Mouse (Mus musculus) WW6 (cell line): ENCODE measurements around the gene Nr3c2.

Source experiments
- DNase-seq: peaks from one replicate; pipeline ENCODE4 v3.0.0-alpha.2; 2013; ENCODE audit warnings: low read depth, low spot score

Nr3c2 gene

DNA sequence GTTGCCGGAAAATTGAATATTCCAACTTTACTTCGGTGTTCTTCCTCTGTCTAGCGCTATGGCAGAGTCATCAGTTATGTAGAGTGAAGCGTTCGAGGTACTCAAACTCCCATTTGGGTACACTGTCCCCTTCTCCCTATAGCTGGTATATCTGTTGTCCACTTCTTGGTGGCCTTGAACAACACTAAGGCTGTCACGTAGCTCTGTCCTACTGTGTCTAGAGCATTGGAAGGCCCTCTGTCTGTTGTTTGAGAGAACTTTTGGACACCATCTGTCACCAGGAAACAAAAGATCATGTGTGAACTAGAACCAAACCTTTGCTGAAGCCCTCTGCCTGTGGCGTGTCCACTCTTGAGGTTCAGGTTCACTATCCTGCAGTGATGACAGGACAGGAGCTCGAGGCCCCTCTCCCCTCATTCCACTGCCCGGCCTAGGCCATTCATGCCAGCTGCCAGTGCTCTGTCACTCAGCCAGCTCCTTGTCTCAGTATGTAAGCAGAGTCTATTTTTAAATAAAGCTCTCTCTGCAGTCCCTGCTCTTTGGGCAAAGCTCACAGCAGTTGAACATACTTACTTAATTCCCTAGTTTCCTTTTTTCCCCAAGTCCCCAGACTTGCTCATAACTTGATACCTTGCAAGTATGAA lies 72.6 kb downstream of the Nr3c2 start:
- no peak for DNase-seq

GRCm38 (mm10) chr8:76972947-76973552 lies 73.8 kb downstream of the Nr3c2 start:
- DNase-seq: no peak

GRCm38 (mm10) chr8:76977907-76978306 lies 78.7 kb downstream of the Nr3c2 start:
- no peak for DNase-seq

DNA sequence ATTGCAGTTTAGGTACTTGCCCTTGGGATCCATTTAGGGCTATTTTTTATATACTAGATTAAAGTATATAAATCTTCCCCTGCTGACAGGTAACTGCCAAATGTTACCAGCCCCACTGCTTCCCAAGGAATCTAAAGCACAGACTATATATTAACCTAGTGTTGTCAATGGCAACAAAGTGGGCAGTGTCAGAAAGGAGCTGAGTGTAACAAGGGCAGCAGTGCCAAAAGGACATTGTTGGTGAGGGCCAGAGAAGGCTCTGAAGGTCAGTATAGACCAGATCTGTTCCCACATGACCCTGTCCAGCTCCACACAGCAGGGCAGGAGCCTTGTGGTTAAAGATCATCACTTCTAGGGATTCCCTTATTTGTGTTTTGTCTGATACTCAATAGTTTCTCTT lies 84.8 kb downstream of the Nr3c2 start:
- no peak for DNase-seq

DNA sequence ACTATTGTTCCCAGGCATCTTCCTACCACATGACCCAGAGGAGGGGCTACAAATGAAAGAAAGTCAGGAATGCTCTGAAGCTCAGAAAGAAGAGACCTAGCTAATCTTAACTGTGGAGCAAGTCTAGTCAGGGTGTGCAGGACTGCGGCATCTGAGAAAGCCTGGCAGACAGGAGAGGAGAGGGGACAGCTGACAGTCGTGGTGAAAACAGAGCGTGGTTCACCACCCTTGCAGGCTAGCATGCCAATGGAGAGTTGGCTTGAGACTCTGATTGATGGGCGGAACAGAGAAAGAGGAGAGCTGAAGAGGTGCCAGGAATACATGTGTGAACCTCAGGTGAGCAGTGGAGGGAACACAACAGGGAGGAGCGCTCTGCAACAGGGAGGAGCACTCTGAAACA lies 85.6 kb downstream of the Nr3c2 start:
- no peak for DNase-seq

GRCm38 (mm10) chr8:76987876-76988275 lies 88.6 kb downstream of the Nr3c2 start:
- no peak for DNase-seq

DNA sequence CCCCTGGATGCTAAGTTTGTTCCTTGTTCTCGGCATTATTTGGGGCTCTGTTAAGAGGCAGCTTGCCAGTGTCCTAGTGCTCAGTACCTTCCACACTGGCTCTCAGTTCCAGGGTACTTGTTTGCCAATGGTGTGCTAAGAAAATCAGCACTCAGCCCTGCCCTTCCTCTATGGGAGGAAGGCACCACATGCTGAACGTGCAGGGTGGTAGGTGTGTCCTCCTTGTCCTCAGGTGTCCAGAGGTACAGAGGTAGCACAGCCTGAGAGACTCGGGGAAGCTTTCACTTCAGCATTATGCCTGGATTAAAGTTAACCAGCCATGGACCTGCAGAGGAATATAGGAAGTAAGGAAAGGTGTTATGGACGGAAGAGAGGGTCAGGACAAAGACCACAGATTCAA lies 99.0 kb downstream of the Nr3c2 start:
- DNase-seq: no peak

DNA sequence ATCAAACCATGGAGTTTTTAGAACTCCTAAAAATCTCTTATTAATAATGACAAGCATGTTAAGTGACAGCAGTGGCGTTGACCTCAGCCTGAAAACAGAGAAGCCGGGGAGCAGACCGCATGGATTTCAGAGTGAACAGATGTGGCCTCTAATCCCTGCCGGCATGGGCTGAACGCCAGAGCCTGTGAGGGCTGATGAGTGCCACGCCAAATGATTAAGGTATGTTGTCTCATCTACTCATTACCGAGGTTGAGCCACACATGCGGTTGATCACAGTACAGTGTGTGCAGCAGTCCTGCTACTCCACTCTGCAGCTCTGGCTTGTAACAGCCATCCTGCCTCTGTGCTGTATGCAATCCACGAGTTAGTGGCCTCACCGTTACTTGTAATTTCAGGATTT lies 110.2 kb downstream of the Nr3c2 start:
- DNase-seq: no peak

- no peak for DNase-seq
Observed at GRCm38 (mm10) chr8:77011985-77012384, 112.7 kb downstream of the Nr3c2 start.

GRCm38 (mm10) chr8:77012641-77013040 lies 113.4 kb downstream of the Nr3c2 start:
- DNase-seq: no peak

DNA sequence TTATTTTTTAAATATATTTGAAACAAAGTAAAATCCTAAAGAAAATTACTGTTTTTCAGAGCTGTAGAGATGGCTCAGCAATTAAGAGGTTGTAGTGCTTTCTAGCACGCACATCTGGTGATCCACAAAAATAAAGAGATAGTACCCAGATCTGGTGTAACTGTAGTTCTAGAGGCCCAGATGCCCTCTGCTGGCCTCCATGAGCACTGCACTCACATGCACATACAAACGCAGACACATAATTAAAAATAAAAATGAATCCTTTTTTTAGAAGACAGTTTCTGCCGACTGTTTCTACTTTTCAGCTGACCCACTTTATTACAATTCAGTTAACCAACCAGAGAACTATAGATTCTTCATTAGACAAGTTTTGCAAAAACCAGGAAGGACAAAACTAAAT lies 117.5 kb downstream of the Nr3c2 start:
- no peak for DNase-seq

DNA sequence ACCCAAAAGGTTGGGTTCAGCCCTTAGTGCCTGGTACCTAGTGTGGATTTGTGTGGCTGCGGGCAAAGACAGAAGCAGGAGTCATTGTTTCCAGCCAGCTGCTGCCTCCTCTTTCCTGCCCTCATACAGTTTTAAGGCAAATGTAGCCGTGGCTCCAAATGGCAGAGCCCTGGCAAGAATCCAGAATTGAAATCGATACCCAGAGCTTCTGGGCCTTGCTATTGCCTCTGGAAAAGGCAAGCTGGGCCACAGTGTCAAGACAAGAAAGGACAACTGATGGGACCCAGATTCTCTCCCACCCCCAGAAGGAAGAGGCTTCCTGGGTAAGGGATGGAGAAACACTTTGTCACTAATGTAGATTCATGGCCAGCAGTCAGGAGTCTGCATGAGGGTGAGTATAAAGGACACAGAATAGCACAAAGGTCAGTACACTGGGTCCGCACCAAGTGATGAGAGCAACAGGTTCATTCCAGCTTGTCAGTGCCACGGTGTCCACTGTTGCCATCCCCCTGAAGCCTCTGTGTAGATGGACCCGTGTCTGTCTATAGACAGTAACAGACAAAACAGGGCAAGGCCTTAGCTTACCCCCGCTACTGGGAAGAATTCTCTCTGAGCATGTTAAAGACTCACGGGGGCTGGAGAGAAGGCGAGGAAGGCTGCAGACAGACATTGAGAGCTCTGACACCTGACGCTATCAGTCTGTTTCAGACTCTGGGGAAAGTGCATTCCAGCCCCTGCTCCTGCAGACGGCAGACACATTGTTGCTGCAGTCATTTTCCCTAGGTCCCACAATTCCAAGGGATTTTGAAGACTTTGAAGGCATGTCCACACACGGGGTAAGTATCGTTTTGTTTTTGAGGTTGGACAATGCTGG lies 124.8 kb downstream of the Nr3c2 start:
- no peak for DNase-seq

- DNase-seq: no peak
Observed at GRCm38 (mm10) chr8:77031213-77031612, 132.0 kb downstream of the Nr3c2 start.

DNA sequence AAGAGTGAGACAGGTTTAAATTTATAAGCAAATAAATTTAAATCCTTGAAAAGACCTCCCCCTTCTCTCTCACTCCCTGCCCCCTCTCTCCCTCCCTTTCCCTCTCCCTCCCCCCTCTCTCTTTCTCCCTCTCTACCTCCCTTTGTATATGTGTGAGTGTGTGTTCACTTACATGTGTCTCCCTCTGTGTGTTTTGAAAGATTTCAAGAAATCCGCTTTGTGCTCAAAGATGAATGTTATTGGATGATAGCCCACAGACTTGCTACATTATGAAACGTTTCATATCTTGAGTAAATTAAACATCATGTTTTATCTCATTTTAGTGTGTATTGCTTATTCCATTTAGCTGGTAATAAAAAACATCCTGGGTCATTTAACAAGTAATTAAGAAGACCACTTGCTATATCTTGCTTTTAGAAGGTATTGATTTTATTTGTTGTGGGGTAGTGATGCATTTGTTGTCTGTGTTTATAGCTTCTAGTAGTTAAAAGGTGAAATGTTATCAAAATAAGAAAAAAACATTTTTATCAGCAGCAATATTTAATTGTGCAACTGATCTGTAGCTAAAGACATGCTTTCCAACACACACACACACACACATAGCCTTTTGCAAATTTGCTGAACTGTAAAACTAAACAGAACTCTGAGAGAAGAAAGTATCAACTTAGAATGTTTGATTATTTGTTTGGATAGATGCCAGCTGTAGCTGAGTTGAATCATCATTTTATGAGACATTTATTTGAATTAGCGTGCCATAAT lies 134.6 kb downstream of the Nr3c2 start:
- no peak for DNase-seq

GRCm38 (mm10) chr8:77034465-77034829 lies 135.2 kb downstream of the Nr3c2 start:
- DNase-seq: no peak

GRCm38 (mm10) chr8:77041214-77041613 lies 142.0 kb downstream of the Nr3c2 start:
- no peak for DNase-seq

GRCm38 (mm10) chr8:77044849-77045248 lies 145.6 kb downstream of the Nr3c2 start:
- no peak for DNase-seq

DNA sequence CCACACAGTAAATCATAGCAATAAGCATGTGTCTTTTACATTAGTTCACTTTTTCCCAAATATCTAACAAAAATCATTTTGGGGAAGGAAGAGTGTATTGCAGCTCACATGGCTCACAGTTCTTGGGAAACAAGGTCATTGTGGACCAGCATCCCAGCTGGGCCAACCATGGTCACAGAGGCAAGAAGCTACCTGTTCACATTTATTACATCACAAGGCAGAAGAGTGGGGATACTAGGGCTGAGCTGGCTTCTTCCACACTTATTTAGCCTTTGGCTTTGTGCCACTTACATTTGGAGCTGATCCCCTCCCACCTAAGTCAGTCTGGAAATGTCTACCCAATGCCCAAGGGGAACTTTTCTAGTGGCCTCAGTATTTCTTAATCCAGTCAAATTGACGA lies 146.5 kb downstream of the Nr3c2 start:
- no peak for DNase-seq

GRCm38 (mm10) chr8:77046217-77046616 lies 147.0 kb downstream of the Nr3c2 start:
- no peak for DNase-seq

GRCm38 (mm10) chr8:77046731-77047130 lies 147.5 kb downstream of the Nr3c2 start:
- no peak for DNase-seq

DNA sequence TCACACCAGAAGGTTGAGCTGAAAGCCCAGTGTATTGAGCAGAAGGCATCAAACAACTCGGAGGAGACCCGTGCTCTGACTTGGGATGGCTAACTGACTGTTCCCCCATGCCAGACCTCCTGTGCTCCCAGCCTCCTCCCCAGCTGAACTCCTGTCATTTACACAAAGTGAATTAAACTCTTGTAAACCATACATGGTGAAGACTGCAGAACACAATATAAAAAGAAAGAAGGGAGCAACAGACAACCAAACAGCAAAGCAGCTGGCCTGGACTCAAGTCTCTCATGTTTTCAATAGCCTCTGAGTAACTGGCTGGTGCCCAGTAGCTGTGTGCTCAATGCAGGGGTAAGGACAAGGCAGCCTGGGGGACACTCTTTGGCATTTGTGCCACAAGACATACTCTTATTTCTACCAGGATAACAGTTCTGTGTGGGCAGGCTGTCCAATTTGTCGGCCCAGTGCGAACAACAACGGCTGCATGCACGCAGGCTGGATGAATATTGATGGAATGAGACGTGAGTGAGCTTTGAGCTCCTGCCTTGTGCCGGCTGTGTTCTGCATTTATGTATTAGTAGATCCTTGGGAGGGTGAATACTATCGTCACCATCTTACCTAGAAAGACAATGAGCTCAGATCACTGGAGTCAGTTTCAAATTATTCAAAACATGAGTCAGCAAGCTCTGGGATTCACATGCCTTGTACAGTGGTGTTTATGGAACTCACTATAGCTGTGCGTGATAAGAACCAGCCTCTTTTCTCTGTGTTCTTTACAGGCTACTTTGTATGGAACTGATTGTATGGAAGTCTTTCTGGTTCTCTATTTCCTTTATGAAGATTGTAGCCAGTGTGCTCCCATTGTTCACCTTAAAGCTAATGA lies 152.4 kb downstream of the Nr3c2 start:
- no peak for DNase-seq
